In genomic region chr5:118174310-118175009, GRCm38 (mm10) we compare ENCODE assay signal across 10 mouse cellular contexts. TPM values are rescaled to one million over a fixed set of nuclear protein-coding genes. Genes with fewer than 3 reads are reported as not detected.
DNase-seq lines count a peak whose midpoint lies in the region; ATAC-seq and TF ChIP-seq lines count a peak whose summit lies in the region.
"Had no signal": no experiment of that assay in that cellular context is flagged by ENCODE, and none has a peak within 500 bp of the region (broad histone marks: within the 10 kb centered on the region; RNA-seq: fewer than 3 reads in every experiment).

No protein-coding gene starts in this region.

- no peak for ATAC-seq in hindbrain, embryonic 11.5 days (ENCODE audit: low FRiP score)
- ATAC-seq in midbrain, embryonic 12.5 days (ENCODE audit: low FRiP score, low read depth), result peak; percentile 41; the same call in 1 of the 2 replicates

- DNase-seq in ZHBTc4 (ENCODE audit: low read depth, low spot score), result peak; percentile 41
- peak; percentile 46 for DNase-seq in hindbrain, embryonic 11.5 days (ENCODE audit: low spot score)
- no peak for DNase-seq in ovary, adult 18-20 months (ENCODE audit: low spot score)
- DNase-seq in urinary bladder, postnatal 4 days (ENCODE audit: low spot score in 2 of 2), result no peak
- DNase-seq in right cerebral cortex, postnatal 14 days, result no peak
- DNase-seq: adrenal gland, postnatal 10 days; thymus, postnatal 25 days had no signal

- H3K9me3 ChIP-seq in ES-Bruce4 (replicated peaks; ENCODE audit: control insufficient read depth, insufficient read depth, low read length, poor library complexity, severe bottlenecking), result 0 out of 2 replicates have a peak, but pooled peaks cover 2% of the 10 kb centered on the region
- no peaks in the 10 kb centered on the region; the same call in 1 of the 2 replicates for H3K9me3 ChIP-seq in hindbrain, embryonic 11.5 days (ENCODE audit: control insufficient read depth, low read length)
- peaks cover 4% of the 10 kb centered on the region; the same call in 1 of the 2 replicates for H3K9me3 ChIP-seq in midbrain, embryonic 12.5 days

- H3K4me1 ChIP-seq in ES-Bruce4 (ENCODE audit: control insufficient read depth, insufficient read depth, low read length), result no peaks in the 10 kb centered on the region
- H3K4me1 ChIP-seq in hindbrain, embryonic 11.5 days (replicated peaks; ENCODE audit: control insufficient read depth, insufficient read depth, low read length), result peaks cover 5% of the 10 kb centered on the region; the same call in 1 of the 2 replicates
- peaks cover 22% of the 10 kb centered on the region for H3K4me1 ChIP-seq in midbrain, embryonic 12.5 days

- H3K4me3 ChIP-seq in ES-Bruce4 (ENCODE audit: low read depth, low read length), result peak overlapping the region; percentile 34
- peak overlapping the region; percentile 22 for H3K4me3 ChIP-seq in hindbrain, embryonic 11.5 days (ENCODE audit: low read depth, low read length)
- peak overlapping the region; percentile 36 for H3K4me3 ChIP-seq in midbrain, embryonic 12.5 days
- H3K4me3 ChIP-seq: left cerebral cortex, adult 2 months had no signal

- no peaks in the 10 kb centered on the region for H3K36me3 ChIP-seq in ES-Bruce4 (ENCODE audit: control insufficient read depth, insufficient read depth, low read length, poor library complexity, severe bottlenecking)
- no peaks in the 10 kb centered on the region for H3K36me3 ChIP-seq in hindbrain, embryonic 11.5 days (ENCODE audit: control insufficient read depth, insufficient read depth, low read length)
- no peaks in the 10 kb centered on the region for H3K36me3 ChIP-seq in midbrain, embryonic 12.5 days

- 0% methylated on average over 22 of the region's 22 CpGs for WGBS in hindbrain, embryonic 11.5 days
- WGBS in midbrain, embryonic 12.5 days, result under 1% methylated on average over 19 of the region's 22 CpGs

- H3K27ac ChIP-seq in ES-Bruce4 (ENCODE audit: insufficient read depth, low read length), result no peak overlapping the region
- H3K27ac ChIP-seq in hindbrain, embryonic 11.5 days (ENCODE audit: low read depth, low read length), result no peak overlapping the region
- H3K27ac ChIP-seq in midbrain, embryonic 12.5 days (replicated peaks), result no peak overlapping the region
- H3K27ac ChIP-seq: left cerebral cortex, adult 2 months had no signal

- peak overlapping the region; percentile 44 for H3K4me2 ChIP-seq in hindbrain, embryonic 11.5 days (replicated peaks; ENCODE audit: low read depth, low read length)
- peak overlapping the region; percentile 57 for H3K4me2 ChIP-seq in midbrain, embryonic 12.5 days (replicated peaks)

- peak; percentile 50; the same call in 1 of the 2 replicates for TF ChIP-seq EP300 in ES-Bruce4 (IDR thresholded peaks at IDR 0.05; ENCODE audit: insufficient read depth, low read depth, low read length)

- TF ChIP-seq POLR2A in ES-Bruce4 (IDR thresholded peaks at IDR 0.05; ENCODE audit: insufficient read depth, low read length), result no peak

- H3K9ac ChIP-seq in ES-Bruce4 (ENCODE audit: low read depth, poor library complexity, severe bottlenecking), result peak overlapping the region; percentile 20
- H3K9ac ChIP-seq in hindbrain, embryonic 11.5 days (ENCODE audit: low read depth, low read length), result peak overlapping the region; percentile 33; the same call in 1 of the 2 replicates
- 0 out of 2 replicates have a peak overlapping the region, but pooled peaks have one; percentile 17 for H3K9ac ChIP-seq in midbrain, embryonic 12.5 days (replicated peaks)

- peaks cover 16% of the 10 kb centered on the region for H3K27me3 ChIP-seq in ES-Bruce4 (ENCODE audit: control insufficient read depth, insufficient read depth, low read length, poor library complexity, severe bottlenecking)
- peaks cover 53% of the 10 kb centered on the region for H3K27me3 ChIP-seq in hindbrain, embryonic 11.5 days (ENCODE audit: control insufficient read depth, insufficient read depth, low read length)
- peaks cover 77% of the 10 kb centered on the region for H3K27me3 ChIP-seq in midbrain, embryonic 12.5 days

- no peak for TF ChIP-seq CTCF in ES-Bruce4 (IDR thresholded peaks at IDR 0.05; ENCODE audit: low read depth, low read length)

RNA-seq across cellular contexts. Expression of gene Hrk, which starts 10.0 kb away (rescaled TPM):
- polyA plus RNA-seq in ES-Bruce4 (2011; ENCODE audit: insufficient read depth, insufficient read length, low read depth, missing spikeins), result 1.3 and 1.6 TPM in 2 replicates
- polyA plus RNA-seq in hindbrain, embryonic 11.5 days (2014; fragmentation: Nextera tagmentation; extraction: Ambion mirVana), result 0.68 and 0.90 TPM in 2 replicates
- 0.24 and 0.33 TPM in 2 replicates for polyA plus RNA-seq in midbrain, embryonic 12.5 days (2016; fragmentation: Nextera tagmentation; extraction: Ambion mirVana)

RNA-seq across cellular contexts. Expression of gene Fbxw8, which starts 19.2 kb away (rescaled TPM):
- polyA plus RNA-seq in ES-Bruce4 (2011; ENCODE audit: insufficient read depth, insufficient read length, low read depth, missing spikeins), result 36.3 and 37.1 TPM in 2 replicates
- 20.5 and 21.4 TPM in 2 replicates for polyA plus RNA-seq in hindbrain, embryonic 11.5 days (2014; fragmentation: Nextera tagmentation; extraction: Ambion mirVana)
- polyA plus RNA-seq in midbrain, embryonic 12.5 days (2016; fragmentation: Nextera tagmentation; extraction: Ambion mirVana), result 41.4 and 47.5 TPM in 2 replicates

Comparison
In these comparisons a context has a peak if more than half of its experiments do, and no peak if none do; other contexts are left out.
1. DNase-seq: peak in ZHBTc4 (single experiment) and hindbrain, embryonic 11.5 days (single experiment); none in ovary, adult 18-20 months (single experiment), urinary bladder, postnatal 4 days (0 of 2) and right cerebral cortex, postnatal 14 days (single experiment).
2. Peak in every context shown above with its lines, with median percentiles within 50 percentile points of each other: H3K4me3 ChIP-seq and H3K9ac ChIP-seq.